Mouse (Mus musculus) hindbrain, embryonic 14.5 days (tissue): ENCODE results near the gene Samhd1. TPM values are rescaled to one million over a fixed set of nuclear protein-coding genes. Genes with fewer than 3 reads are reported as not detected.
A peak's percentile ranks its signal among the peaks of the same experiment; 100 is the strongest.

ENCODE experiments used
- ATAC-seq: fragments of 200-750 bp; cut with Nextera tagmentation; 2 replicates; pipeline ENCODE4 v1.8.0; 2017; ENCODE audit warnings: moderate number of reproducible peaks, mild to moderate bottlenecking, moderate TSS enrichment, moderate library complexity; ENCODE audit not compliant: low FRiP score
- DNase-seq: peaks from one replicate; pipeline ENCODE4 v3.0.0-alpha.2; 2015; ENCODE audit warnings: low spot score
- H3K27ac ChIP-seq: fragments of 300-500 bp; sonication (generic); 2 replicates; pipeline ENCODE4 v1.5.1; 2014; ENCODE audit warnings: mild to moderate bottlenecking, moderate library complexity
- H3K27me3 ChIP-seq: fragments of 300-500 bp; sonication (generic); 2 replicates; pipeline ENCODE4 v1.6.1; 2014; ENCODE audit warnings: mild to moderate bottlenecking, low read length, mixed read lengths; ENCODE audit not compliant: control insufficient read depth, insufficient read depth
- H3K36me3 ChIP-seq: fragments of 300-500 bp; sonication (generic); replicated peaks from 2 replicates; pipeline ENCODE4 v1.6.1; 2014; ENCODE audit not compliant: control insufficient read depth, insufficient read depth
- H3K4me1 ChIP-seq: fragments of 300-500 bp; sonication (generic); replicated peaks from 2 replicates; pipeline ENCODE4 v1.6.1; 2014; ENCODE audit warnings: antibody characterized with exemption, low read length, mixed read lengths; ENCODE audit not compliant: control insufficient read depth, insufficient read depth
- H3K4me2 ChIP-seq: fragments of 300-500 bp; sonication (generic); replicated peaks from 2 replicates; pipeline ENCODE4 v1.6.1; 2014; ENCODE audit warnings: mild to moderate bottlenecking, moderate library complexity
- H3K4me3 ChIP-seq: fragments of 300-500 bp; sonication (generic); replicated peaks from 2 replicates; pipeline ENCODE4 v1.5.1; 2014; ENCODE audit warnings: mild to moderate bottlenecking, low read length
- H3K9ac ChIP-seq: fragments of 300-500 bp; sonication (generic); 2 replicates; pipeline ENCODE4 v1.6.1; 2014
- H3K9me3 ChIP-seq: fragments of 300-500 bp; sonication (generic); 2 replicates; pipeline ENCODE4 v1.6.1; 2016; ENCODE audit warnings: low read length; ENCODE audit not compliant: control insufficient read depth
- WGBS: fragments of 180-500 bp; shearing (Covaris S2); extraction: QIAGEN DNeasy Blood & Tissue Kit; methylation state at CpG from one replicate; pipeline ENCODE4 v1.1.7; 2014; 5-methylcytosine and 5-hydroxymethylcytosine counted together
- polyA plus RNA-seq: library from polyadenylated mRNA; unstranded; fragments of >200 nt; fragmentation: Nextera tagmentation; extraction: Ambion mirVana; gene quantifications from 2 replicates; pipeline ENCODE4 v1.2.1, GENCODE M21; 2014

The Samhd1 gene
- polyA plus RNA-seq, 1 experiment from 2014 or later = 12.2 TPM

DNA sequence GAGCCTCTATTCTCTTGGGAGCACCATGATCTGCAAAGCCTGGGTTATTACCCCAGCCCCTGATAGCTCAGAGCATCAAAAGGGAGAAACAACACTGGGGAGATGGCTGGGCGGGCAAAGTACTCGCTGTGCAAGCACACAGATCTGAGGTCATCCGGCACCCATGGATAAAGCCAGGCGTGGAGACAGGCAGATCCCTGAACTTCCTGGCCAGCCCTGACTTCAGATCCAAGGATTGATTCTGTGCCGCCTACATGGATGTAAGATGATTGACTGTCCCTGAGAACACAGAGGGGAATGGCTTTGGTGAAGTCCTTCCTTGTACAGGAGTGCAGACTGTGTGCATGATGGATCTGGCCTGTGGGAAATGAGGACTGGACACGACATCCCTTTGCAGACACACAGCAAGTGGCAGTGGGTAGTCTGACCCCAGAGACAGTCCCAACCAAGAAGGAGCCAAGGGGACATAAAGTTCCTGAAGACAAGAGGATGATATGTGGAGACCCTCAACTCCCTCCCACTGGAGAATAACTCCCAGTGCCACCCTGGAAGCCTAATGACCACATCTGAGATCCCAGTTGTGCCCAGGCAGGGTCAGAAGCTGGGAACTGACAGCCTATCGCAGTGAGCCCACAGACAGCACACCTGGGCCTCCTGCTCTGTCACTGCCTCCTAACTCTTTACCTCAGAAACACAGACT, 68.2 kb downstream of the Samhd1 start:
- Histone ChIP-seq H3K27me3 (no peaks in the 10 kb centered on the region), H3K4me2 (no peak overlapping the region), H3K4me3 (no peak overlapping the region), H3K36me3 (peaks cover 9% of the 10 kb centered on the region), H3K4me1 (peaks cover 84% of the 10 kb centered on the region), H3K27ac (no peak overlapping the region), H3K9ac (no peak overlapping the region), H3K9me3 (no peaks in the 10 kb centered on the region)
- WGBS = 87% methylated on average over 7 of the region's 7 CpGs
- no peak for DNase-seq
- no peak for ATAC-seq

DNA sequence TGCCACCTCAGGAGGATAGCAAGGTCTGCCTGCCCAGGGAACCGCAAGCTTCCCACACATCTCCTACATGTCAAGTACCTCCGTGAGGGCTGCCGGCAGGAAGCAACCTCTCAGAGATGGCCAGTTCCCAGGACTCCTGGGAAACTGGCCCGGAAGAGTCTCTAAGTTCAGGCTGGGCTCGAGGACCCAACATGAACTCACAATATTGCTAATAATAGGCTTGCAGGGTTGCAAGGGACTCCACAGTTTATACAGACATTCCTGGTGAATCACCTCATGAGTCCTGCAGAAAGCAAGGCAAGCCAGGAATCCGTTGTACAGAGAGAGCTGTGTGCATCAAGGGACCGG, 69.2 kb downstream of the Samhd1 start:
- Histone ChIP-seq H3K9me3 (no peaks in the 10 kb centered on the region), H3K4me3 (no peak overlapping the region), H3K4me1 (peaks cover 74% of the 10 kb centered on the region), H3K36me3 (peaks cover 13% of the 10 kb centered on the region), H3K4me2 (no peak overlapping the region), H3K27ac (no peak overlapping the region), H3K9ac (no peak overlapping the region), H3K27me3 (no peaks in the 10 kb centered on the region)
- ATAC-seq (no peak), DNase-seq (no peak)
- 82% methylated on average over 7 of the region's 7 CpGs for WGBS

DNA sequence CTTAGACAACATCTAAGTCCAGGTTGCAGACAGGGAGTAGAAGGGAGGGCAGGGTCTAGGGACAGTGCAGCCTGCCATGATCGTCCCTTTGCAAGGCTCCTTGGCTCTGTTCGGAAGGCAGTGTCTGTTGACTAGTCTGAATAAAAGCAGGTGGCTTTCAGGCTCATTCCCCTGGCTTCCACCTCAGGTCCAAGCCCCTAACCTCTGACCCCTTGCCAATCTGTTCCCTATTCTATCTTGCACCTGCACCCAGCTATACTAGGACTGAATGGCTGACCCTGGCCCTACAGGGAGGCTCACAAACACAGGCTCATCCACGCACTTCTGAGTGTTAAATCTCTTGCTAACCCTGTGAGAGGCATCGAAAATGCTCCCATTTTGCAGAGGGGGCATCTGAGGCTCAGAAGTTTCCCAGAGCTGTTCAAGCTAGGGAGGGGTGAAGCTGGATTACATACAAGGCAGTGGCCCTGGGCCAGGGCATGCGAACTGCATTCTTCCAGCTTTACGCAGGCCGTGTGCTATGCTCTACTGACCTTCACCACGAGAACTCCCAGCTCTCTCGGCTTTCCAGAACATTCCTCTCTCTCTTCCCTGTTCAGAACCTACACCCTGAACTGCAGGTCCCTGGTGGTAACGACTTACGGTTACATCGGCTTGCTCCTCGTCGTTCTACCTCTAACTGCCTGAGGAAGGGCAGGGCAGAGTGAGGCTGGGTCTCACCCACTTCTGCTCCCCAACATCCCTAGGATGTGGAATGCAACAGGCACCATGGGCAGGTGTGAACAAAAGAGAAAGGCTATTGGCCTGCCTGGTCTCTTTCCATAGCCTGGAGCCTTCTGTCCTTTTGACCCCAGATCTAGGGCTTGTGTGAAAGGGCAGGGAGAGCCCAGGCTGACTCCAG, 69.8 kb downstream of the Samhd1 start:
- Histone ChIP-seq H3K27me3 (no peaks in the 10 kb centered on the region), H3K27ac (no peak overlapping the region), H3K9ac (no peak overlapping the region), H3K9me3 (no peaks in the 10 kb centered on the region), H3K4me2 (no peak overlapping the region), H3K36me3 (peaks cover 16% of the 10 kb centered on the region), H3K4me1 (peaks cover 68% of the 10 kb centered on the region), H3K4me3 (no peak overlapping the region)
- WGBS = 77% methylated on average over 14 of the region's 14 CpGs
- ATAC-seq (no peak), DNase-seq (no peak)

DNA sequence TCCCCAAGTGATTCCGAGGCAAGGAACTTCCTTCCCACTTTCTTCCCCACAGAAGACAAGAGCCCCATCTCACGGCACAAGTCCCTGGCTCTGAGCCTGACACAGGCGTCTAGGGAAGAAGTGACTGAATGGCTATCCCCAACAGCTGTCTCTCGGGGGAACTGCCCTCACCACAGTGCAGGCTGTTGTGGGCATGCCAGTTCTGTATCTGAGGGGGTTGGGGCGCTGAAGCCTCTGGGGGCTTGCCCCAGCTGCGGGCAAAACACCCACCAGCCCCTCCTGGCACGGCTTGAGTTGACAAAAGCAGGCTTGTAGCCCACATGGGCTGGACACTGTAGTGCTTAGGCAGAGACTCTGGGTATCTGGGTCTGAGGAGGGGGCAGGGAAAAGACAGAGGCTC, 70.9 kb downstream of the Samhd1 start:
- Histone ChIP-seq H3K9me3 (no peaks in the 10 kb centered on the region), H3K36me3 (peaks cover 27% of the 10 kb centered on the region), H3K4me2 (no peak overlapping the region), H3K27ac (no peak overlapping the region; the same call in 1 of the 2 replicates), H3K27me3 (no peaks in the 10 kb centered on the region), H3K4me1 (peaks cover 57% of the 10 kb centered on the region), H3K9ac (no peak overlapping the region), H3K4me3 (no peak overlapping the region)
- peak; percentile 44 for DNase-seq
- ATAC-seq = peak; percentile 28; the same call in 1 of the 2 replicates
- 36% methylated on average over 7 of the region's 7 CpGs for WGBS

- Histone ChIP-seq H3K9ac (no peak overlapping the region), H3K4me3 (no peak overlapping the region), H3K36me3 (peaks cover 32% of the 10 kb centered on the region), H3K4me1 (peaks cover 57% of the 10 kb centered on the region), H3K27ac (no peak overlapping the region), H3K9me3 (no peaks in the 10 kb centered on the region), H3K4me2 (no peak overlapping the region), H3K27me3 (no peaks in the 10 kb centered on the region)
- ATAC-seq (no peak), DNase-seq (no peak)
- 65% methylated on average over 4 of the region's 4 CpGs for WGBS
These were observed 71.8 kb downstream of the Samhd1 start for GRCm38 (mm10) chr2:157063241-157063700.

DNA sequence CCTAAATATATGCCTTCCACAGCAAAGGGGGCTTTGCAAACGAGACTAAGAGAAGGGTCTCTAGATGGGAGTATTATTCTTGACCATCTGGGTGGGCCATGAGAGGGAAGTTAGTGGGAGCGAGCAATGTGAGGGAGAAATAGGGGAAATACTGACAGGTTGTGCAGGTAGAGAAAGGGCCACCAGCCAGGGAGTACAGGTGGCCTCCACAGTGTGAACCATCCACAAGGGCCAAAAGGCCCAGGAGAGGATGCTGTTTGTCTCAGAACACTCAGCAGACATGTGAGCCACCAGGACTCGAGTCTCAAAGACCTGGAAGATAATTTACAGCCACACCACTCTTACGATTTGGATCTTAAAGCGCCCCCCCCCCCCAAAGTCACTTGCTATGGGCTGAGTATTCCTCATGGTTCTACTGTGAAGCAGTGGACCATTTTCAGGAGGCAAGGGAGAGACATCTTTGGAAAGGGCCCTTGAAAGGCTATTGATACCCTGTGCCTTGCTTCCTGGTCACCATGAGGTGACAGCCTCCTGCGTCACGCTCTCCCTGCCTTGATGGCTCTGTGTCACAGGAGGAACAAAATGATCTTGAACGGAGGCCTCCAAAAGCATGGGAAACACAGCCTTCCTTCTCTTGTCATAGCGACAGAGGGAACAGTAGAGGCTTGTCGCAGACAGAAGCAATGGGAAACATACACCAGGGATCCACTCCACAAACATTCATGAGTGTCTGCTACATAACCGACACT, 74.3 kb downstream of the Samhd1 start:
- H3K9ac ChIP-seq = no peak overlapping the region
- no peak for DNase-seq
- peaks cover 47% of the 10 kb centered on the region for H3K36me3 ChIP-seq
- H3K4me2 ChIP-seq = no peak overlapping the region
- no peak overlapping the region for H3K4me3 ChIP-seq
- WGBS = 88% methylated on average over 11 of the region's 11 CpGs
- H3K4me1 ChIP-seq = peaks cover 38% of the 10 kb centered on the region
- H3K27ac ChIP-seq = no peak overlapping the region
- no peaks in the 10 kb centered on the region for H3K27me3 ChIP-seq
- no peak for ATAC-seq
- H3K9me3 ChIP-seq = no peaks in the 10 kb centered on the region

GRCm38 (mm10) chr2:157060037-157060436, 75.0 kb downstream of the Samhd1 start:
- Histone ChIP-seq H3K4me1 (peaks cover 31% of the 10 kb centered on the region), H3K36me3 (peaks cover 53% of the 10 kb centered on the region), H3K4me2 (no peak overlapping the region), H3K4me3 (no peak overlapping the region), H3K27ac (no peak overlapping the region), H3K9me3 (no peaks in the 10 kb centered on the region), H3K9ac (no peak overlapping the region), H3K27me3 (no peaks in the 10 kb centered on the region)
- ATAC-seq = no peak
- no peak for DNase-seq
- WGBS = 95% methylated on average over 14 of the region's 14 CpGs

DNA sequence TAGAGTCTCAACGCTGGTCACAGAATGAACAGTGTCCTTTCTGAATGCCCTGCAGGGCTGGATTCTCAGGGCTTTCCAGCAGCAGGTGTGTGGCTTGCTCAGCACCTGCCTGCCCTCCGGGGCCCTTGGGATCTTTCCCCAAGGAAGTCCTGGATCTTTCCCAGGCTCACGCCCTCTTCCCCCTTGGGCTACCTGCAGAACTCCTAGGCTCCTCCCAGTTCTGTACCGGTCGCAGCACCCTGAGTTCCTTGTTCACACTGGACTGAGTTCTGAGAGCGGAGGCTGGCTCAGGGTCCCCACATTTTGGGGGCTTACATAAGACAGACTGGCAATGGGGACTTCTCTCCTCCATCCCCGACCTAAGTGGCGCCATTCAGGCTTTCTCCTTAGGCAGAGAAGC, 75.9 kb downstream of the Samhd1 start:
- no peak overlapping the region for H3K4me3 ChIP-seq
- no peak overlapping the region for H3K4me2 ChIP-seq

More for the DNA sequence above, 75.9 kb downstream of the Samhd1 start:
- Histone ChIP-seq H3K27me3 (no peaks in the 10 kb centered on the region), H3K9ac (no peak overlapping the region), H3K9me3 (no peaks in the 10 kb centered on the region), H3K4me1 (peaks cover 22% of the 10 kb centered on the region), H3K36me3 (peaks cover 56% of the 10 kb centered on the region), H3K27ac (peak overlapping the region; percentile 85)
- no peak for ATAC-seq
- 60% methylated on average over 8 of the region's 8 CpGs for WGBS
- no peak for DNase-seq
